Mouse (Mus musculus) kidney, postnatal 4 days (tissue): ENCODE measurements at regions not wholly inside any gene's neighbourhood (a gene's known extent, or its start where the extent isn't known, plus 50 kb on each side); places are given as distances from the start of the nearest gene placed in this dataset.

Experiments
- DNase-seq, 2 experiments: peaks; one replicate each; pipeline ENCODE4 v3.0.0; 2021; ENCODE audit warnings: mixed read lengths in 2 of 2

DNA sequence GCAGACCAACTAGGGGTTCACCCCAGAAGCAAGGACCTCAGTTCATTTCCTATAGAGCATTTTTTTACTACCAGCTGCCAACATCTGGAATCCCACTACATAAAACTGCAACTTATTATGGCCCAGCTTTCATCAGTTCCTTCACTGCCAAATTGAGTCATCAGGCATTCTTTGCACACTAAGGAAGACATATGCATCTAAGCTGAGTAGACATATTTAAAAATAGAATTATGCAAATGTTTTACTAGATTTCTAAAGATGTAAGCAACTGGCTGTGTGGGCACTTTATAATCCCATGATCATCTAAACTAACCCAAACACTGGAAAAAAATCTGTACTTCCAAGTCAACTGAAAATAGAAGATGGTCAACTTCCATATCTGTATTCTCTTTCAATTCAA, 415.9 kb upstream of the Rarb start:
- no peak for DNase-seq

DNA sequence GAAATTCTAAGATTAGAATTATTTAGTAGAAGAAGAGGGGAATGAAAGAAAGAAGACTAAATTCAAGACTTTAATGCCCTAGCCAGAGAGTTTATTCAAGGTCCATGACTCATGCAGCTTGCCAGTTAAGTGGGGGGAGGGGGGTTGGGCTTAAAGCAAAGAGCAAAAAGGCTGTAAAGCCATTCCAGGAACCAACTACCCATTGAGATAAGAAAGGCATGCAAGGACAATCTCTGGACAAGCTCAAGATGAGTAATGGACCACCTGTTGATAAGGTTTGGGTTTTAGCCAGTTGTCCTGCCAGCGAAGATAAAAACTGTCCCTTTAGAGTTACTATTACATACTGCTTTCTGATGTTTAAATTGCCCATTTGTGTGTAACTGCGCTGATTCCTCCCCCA, 392.5 kb upstream of the Rarb start:
- no peak for DNase-seq

DNA sequence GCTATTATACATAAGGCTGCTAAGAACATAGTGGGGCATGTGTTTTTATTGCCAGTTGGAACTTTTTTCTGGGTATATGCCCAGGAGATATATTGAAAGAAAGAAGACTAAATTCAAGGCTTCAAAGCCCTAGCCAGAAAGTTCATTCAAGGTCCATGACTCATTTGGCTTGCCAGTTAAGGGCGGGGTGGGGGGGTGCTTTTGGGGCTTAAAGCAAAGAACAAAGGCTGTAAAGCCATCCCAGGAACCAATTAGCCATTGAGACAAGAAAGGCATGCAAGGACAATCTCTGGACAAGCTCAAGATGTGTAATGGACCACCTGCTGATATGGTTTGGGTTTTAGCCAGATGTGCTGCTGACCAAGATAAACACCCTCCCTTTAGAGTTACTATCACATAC, 386.7 kb upstream of the Rarb start:
- no peak for DNase-seq

DNA sequence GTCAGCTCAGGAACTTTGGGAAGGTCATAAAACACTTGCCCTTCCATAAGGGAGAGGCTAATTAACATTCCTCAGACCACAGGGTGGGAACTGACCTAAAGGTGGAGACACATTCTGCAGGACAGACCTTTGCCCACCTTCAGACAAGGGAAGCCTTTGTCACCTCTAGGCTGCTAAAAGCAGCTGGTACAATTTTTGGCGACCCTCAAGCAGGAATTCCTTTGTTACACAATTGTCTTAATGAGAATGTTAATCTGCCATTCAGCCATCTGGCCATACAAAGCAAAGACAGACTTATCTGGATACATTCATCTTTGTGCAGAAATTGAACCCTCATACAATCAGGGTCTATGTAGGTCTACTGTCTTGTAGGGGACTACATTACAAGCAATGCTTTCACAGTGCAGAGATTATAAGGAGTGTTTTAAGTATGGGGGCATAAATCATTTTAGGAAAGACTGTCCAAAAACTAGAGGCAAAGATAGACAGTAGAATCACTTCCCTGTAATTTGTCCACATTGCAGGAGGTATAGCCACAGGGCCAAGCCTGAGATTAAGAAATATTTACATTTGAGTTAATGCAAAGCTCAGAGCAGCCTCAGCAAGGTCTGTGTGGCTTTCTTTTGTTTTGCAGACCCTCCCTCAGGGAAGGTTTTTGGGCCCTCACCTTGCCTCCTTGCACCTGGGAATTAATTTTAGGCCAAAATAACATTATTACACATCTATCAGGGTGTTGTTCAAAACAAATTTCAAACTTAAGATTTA, 384.5 kb upstream of the Rarb start:
- DNase-seq = no peak

DNA sequence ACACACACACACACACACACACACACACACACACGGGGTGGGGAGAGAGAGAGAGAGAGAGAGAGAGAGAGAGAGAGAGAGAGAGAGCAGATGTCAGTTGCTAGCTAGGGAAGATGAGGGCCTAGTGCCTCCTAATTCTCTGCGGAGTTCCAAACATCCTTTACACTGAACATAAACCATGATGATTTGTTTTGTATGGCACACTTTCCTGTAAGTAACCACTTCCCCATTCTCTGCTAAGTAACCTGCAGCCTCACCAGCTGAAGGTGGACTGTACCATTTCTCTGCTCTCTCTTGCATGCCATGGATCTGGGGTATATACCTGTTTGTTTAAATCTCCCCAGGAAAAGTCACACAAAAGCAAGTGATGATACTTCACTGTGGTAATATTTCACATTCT, 374.0 kb upstream of the Rarb start:
- no peak for DNase-seq

DNA sequence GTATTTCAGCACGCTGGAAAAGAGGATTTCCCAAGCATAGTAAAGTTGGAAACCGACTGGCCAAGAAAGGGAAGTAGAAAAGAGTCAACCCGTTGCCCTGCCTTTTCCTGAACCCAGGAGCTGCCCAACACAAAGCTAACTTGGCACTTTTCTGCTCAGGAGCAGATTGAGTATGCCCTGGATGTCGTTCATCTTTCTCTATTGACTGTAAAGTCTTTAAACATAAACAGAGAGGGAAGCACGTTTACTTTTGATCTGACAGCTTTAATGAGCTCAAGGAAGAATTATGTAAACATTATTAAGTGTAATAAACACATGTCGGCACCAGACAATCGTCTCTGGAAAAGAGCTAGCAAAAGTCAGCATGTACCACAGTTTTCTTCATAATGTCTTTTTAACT, 354.3 kb upstream of the Rarb start:
- peak in 1 of 2 experiments; percentile 4 for DNase-seq

DNA sequence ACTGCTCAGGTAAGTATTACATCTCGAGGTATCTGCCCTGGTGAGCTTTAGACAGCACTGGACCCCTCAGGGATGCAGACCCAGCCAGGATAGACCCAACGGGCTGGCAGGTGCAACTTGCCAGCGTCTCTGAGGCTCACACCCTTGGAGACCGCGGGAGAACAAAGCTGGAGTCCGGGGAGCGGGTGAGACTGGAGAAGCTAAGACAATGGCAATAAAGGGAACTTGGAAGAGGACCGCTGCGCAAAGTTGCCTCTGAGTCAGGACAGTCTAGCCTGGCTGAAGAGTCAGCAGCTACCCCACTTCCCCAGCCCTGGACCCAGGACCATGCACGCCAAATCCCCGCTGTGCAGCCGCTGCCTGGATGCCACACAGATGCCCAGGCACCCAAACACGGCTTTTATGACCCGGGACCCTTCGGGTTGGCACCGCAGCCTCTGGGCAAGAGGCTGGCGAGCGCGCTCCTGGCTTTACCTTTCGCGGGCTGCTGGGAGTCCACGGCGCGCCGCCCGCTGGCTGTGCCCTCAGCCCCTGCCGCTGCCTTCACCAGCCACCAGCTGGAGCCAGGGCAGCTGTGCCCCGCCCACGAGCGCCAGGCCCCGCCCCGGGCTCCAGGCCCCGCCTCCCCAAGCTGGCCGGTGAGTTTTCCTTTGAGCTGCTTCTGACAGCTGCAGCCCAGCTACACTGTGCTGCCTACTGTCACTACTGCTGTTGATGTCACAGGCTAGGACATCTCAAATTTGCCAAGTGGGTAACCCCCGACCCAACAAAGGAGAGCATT, 353.6 kb upstream of the Rarb start:
- peak; percentile 85 to 89 for DNase-seq

GRCm38 (mm10) chr14:17171896-17172295, 352.9 kb upstream of the Rarb start:
- no peak for DNase-seq

GRCm38 (mm10) chr14:17158324-17158723, 339.4 kb upstream of the Rarb start:
- no peak for DNase-seq

DNA sequence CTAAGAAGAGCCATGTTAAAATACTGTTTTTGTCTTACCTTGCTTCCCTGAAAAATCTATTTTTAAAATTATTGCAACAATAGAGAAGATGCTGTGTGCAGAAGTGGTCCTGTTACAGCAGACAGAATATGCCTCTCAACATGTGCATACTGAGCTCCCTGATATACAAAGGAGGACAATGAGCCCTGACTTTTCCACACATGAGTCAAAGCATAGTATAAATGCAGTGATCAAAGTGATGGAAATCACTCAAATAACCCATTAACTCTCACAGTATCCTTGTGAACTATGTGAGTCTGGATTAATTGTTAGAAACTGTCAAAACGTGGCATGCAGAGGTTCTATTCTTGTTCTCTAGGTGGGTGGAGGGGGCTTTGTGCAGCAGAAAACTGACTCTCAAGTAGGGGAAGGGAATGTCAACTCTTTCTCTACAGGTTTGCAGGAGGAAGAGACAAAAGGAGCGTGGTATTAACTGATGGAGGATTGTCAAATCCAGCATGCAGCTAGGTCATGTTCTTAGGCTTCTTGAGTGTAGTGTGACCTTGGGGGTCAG, 337.5 kb upstream of the Rarb start:
- DNase-seq = no peak

DNA sequence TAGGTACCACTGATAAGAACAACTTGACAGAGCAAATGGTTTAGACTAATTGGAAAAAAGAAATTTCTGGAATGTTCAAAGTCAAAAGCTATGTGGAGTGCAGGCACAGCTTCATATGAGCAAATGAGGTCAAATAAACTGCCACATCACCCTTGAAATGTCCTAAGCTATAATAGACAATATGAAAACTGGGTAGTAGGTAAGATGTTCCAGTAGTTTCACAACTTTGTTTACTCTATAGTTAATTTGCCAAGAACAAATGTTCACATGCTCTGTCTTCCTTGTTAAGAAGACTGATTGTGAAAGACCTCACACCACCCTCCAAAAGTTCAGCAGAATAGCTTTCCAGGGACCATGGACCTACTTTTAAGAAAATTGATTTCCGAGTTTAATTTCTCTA, 301.7 kb upstream of the Rarb start:
- DNase-seq = no peak

- DNase-seq = no peak
These were observed 287.7 kb upstream of the Rarb start for GRCm38 (mm10) chr14:17106668-17107067.

- DNase-seq = no peak
These were observed 283.5 kb upstream of the Rarb start for GRCm38 (mm10) chr14:17102486-17102885.

- no peak for DNase-seq
These were observed 271.6 kb upstream of the Rarb start for GRCm38 (mm10) chr14:17090573-17090937.

DNA sequence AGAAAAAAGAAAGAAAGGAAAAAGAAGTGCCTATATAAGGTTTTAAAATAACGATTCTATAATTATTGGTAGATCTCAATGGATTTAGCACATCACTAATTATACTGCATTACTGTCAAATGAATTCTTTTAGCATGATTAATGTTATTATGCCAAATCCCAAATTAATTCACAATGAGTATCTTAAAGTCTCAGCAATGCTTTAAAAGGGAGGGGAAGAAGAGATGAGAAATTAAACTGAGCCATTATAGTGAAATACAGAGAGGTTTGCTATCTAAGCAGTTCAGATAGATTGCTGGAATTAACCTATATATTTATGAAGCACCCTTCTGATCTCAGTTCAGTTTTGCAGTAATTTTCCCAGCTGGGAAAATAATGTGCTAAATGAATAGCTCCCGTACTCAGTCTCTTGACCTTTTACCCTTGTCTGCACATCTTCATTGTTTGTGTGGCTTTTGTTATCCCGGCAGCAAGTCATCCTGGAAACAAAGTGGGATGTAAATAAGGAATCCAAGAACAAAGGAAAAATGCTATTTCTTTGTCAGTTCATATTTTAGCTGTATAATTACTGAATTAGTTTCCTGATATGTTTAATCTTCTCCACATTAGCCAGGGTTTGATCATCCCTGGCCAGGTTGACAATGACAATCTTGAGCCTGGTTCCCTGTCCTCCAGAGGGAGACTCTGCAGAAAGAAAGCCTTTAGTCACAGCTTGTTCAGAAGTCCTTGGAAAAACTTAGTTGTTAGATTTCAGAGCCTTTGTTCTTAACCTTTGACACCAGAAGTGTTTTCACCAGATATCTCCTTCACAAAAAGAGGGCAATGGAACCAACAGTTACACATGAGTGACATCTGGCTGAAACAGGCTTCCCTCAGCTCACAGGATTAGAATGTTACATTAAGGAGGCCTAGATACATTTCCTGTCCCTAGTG, 270.9 kb upstream of the Rarb start:
- DNase-seq = no peak

GRCm38 (mm10) chr14:17089089-17089634, 270.2 kb upstream of the Rarb start:
- DNase-seq = no peak

GRCm38 (mm10) chr14:17087828-17088227, 268.9 kb upstream of the Rarb start:
- no peak for DNase-seq

DNA sequence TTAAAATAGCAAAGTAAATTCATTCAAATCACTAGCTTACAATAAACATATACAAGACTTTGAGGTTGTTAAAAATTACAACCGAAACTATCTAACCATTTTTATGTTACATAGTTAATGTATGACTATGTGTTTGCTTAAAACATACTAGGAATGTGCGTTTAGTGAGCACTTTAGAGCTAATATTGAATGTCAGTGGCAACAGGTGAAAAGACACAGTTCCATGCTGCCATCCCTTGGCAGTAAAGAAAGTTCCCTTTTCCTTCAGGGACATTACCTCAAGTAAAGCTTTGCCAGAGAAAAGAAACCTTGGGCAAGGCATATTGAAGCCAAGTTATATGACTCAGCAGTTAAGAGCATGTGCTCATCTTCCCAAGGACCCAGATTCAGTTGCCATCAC, 265.0 kb upstream of the Rarb start:
- DNase-seq = no peak

DNA sequence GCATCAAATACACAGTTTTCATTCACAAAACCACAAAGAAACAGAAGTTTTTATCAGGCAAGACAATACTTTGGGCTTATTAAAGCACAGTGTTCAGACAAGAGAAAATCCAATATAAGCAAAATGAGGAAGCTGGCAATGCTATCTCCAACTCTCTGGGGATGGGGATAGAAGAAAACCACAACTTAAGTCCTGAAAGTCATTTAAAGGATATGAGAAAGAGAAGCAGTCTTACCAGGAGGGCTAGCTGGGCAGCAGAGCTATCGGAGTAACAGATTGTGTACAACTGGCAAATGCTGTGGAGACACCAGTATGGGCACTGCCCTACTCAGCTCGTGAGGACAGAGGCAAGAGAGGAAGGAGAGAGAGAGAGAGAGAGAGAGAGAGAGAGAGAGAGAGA, 262.9 kb upstream of the Rarb start:
- no peak for DNase-seq

- peak; percentile 20 to 37 for DNase-seq
These were observed 260.6 kb upstream of the Rarb start for GRCm38 (mm10) chr14:17079513-17079912.

DNA sequence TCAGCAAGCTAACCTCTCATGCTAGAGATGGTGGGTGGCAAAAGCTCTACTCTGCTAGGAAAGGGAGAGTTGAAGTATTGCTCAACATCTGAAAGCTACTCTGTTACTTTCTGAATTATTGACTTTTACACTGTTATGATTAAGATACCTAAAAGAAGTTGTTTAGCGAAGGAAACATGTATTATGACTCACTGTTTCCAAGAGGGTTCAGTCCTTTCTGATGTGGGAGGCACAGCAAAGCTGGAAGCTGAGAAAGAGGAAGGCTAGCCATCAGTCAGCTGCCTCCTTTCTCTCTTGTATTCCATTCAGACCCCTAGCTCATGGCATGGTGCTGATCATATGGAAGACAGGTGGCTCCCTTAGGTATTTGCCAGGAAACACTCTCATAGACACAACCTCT, 242.4 kb upstream of the Rarb start:
- no peak for DNase-seq

DNA sequence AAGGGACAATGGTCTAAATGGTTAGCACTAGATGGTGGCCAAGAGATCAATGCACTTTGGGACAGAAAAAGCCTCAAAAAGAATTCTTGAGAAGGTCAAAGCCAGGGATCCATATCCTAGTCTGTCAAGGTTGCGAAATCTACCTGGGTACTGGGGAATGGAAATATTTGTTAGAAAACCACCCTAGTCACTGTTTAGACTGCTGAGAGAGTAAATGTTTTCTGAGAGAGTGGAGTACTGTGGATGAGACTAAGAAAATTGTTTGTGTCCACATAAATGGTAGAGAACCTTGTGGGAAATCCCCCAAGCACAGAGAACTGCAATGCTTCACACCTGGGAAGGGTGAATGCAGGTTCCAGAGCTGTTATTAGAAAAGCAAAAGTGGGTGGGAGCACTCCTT, 239.5 kb upstream of the Rarb start:
- DNase-seq = no peak

DNA sequence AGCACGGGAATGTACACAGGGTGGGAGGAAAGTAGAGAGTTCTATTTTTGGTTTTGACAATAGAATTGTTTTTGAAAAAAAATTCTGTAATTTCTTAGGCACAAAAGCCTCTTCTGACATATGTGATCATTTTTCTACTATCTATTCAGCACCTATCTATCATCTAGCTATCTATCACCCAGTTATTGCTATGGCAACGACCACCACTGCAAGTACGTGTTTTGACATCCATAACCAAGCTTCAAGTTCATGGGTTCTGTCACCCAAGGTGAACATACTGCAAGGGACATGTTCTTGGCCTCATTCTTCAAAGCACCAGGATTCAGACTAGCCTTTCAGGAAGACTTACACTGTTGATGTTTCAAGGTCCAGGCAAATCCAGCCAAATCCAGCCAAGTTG, 238.4 kb upstream of the Rarb start:
- DNase-seq = no peak
